Mouse (Mus musculus): ENCODE data around the gene Atp8b2. TPM values are rescaled to one million over a fixed set of nuclear protein-coding genes. Genes with fewer than 3 reads are reported as not detected.
A peak's percentile ranks its signal among the peaks of the same experiment; 100 is the strongest.

The Atp8b2 gene
- polyA plus RNA-seq, 1 experiment from 2014 or later, result 11.7 TPM

DNA sequence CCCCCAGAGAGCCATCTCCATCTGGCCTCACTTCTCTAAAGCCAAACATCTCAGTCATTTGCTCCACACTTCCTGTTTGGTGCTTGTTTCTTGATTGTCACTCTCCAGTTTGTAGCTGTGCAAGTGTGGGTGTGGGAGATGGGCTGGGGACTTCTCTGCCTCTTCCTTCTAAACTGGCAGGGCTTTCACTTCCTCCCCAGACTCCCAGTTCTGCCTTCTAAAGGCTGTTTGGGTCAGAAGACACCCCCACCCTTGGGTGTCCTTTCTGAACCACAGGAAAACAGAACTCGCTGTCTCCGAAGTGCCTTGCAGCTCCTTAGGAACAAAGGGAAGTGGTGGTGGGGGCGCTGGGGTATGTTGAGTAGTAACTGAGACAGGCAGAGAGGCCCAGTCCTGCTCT lies 52.1 kb downstream of the Atp8b2 start:
- WGBS, result 88% methylated on average over 3 of the region's 3 CpGs
- Histone ChIP-seq H3K36me3 (ENCODE audit: insufficient read depth, low read length) (no peaks in the 10 kb centered on the region), H3K4me1 (ENCODE audit: insufficient read depth, low read length) (peaks cover 12% of the 10 kb centered on the region), H3K27me3 (ENCODE audit: insufficient read depth, low read length) (peaks cover 18% of the 10 kb centered on the region), H3K27ac (ENCODE audit: low read length) (no peak overlapping the region), H3K4me2 (replicated peaks; ENCODE audit: low read depth, low read length) (no peak overlapping the region), H3K9ac (replicated peaks; ENCODE audit: low read length) (no peak overlapping the region), H3K9me3 (ENCODE audit: low read length) (no peaks in the 10 kb centered on the region), H3K4me3 (ENCODE audit: low read length) (no peak overlapping the region)
- no peak for ATAC-seq (ENCODE audit: low FRiP score, low TSS enrichment)

DNA sequence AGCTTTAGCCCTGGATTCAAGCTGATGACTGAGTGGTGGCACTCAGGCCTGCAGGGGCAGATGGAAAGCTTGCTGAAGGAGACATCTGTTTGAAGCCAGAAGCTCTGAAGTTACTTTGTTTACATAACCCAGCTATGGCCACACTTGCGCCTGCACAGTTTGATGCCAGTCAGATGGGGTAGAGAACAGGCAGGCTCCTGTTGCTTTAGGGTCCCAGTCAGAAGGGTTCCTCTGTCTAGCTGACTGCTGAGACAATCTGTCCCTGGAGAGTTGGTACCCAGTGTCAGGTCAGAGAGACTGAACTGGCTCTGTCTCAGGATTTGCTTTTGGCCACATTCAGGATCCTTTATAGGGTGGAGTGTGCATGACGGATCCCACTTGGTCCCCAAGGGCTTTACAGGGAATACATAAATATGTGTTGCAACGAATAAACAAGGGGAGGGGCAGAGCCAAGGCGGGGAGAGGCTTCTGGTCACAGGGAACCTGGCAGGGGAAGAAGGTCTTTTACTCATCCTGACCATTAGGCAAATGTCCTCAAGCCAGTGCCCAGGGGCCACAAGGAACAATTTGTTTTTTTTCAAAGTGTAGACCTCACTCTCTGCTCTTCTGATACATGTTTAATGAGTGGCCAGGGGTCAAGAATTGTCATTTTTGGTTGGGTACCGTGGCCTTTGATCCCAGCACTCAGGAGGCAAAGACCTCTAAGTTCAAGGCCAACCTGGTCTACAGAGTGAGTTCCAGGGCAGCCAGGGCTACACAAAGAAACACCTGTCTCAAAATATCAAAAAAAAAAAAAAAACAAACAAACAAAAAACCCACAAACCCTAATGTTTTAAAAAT lies 53.4 kb downstream of the Atp8b2 start:
- H3K4me1 ChIP-seq (ENCODE audit: insufficient read depth, low read length), result peaks cover 12% of the 10 kb centered on the region
- no peaks in the 10 kb centered on the region for H3K9me3 ChIP-seq (ENCODE audit: low read length)
- no peak overlapping the region for H3K4me3 ChIP-seq (ENCODE audit: low read length)
- no peak overlapping the region for H3K4me2 ChIP-seq (replicated peaks; ENCODE audit: low read depth, low read length)
- H3K27me3 ChIP-seq (ENCODE audit: insufficient read depth, low read length), result peaks cover 18% of the 10 kb centered on the region
- H3K9ac ChIP-seq (replicated peaks; ENCODE audit: low read length), result no peak overlapping the region
- 51% methylated on average over 5 of the region's 5 CpGs for WGBS
- H3K36me3 ChIP-seq (ENCODE audit: insufficient read depth, low read length), result no peaks in the 10 kb centered on the region
- no peak overlapping the region for H3K27ac ChIP-seq (ENCODE audit: low read length)
- no peak for ATAC-seq (ENCODE audit: low FRiP score, low TSS enrichment)

DNA sequence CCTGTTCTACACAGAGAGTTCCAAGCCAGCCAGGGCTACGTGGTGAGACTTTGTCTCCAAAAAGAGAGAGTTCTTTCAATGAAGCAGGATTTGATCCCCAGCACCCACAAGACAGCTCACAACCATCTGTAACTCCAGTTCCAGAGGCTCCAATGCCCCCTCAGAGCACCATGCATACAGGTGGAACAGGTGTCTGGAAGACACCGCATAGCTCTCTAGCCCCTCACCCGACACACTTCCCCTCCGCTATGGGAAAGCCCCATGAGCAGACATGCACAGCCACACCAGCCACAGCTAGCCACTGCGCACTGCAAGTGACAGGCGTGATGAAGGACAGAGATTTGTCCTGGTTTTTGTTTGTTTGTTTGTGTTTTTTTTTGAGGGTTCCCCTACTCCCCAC lies 54.5 kb downstream of the Atp8b2 start:
- Histone ChIP-seq H3K4me2 (replicated peaks; ENCODE audit: low read depth, low read length) (no peak overlapping the region), H3K27me3 (ENCODE audit: insufficient read depth, low read length) (peaks cover 9% of the 10 kb centered on the region), H3K9ac (replicated peaks; ENCODE audit: low read length) (no peak overlapping the region), H3K9me3 (ENCODE audit: low read length) (no peaks in the 10 kb centered on the region), H3K36me3 (ENCODE audit: insufficient read depth, low read length) (no peaks in the 10 kb centered on the region), H3K4me3 (ENCODE audit: low read length) (no peak overlapping the region), H3K4me1 (ENCODE audit: insufficient read depth, low read length) (peaks cover 12% of the 10 kb centered on the region), H3K27ac (ENCODE audit: low read length) (no peak overlapping the region)
- ATAC-seq (ENCODE audit: low FRiP score, low TSS enrichment), result no peak
- WGBS, result 94% methylated on average over 6 of the region's 6 CpGs

DNA sequence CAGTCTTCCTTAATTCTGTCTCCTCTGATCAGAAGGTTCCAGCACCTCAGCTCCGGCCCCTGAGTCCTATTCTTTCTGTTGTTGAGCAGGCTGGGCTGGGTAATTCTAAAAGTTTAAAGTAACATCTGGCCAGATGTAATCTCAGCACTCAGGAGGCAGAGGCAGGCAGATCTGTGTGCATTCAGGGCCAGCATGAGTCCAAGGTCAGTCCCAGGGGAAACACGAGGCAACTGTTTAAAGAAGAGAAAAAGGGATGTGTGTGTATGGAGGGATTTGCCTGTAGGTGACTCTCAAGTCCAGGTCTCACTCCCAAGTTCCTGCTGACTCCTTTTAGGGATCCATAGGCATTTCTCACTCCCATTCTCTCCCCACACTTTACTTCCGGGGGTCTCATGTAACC lies 55.5 kb downstream of the Atp8b2 start:
- Histone ChIP-seq H3K9me3 (ENCODE audit: low read length) (no peaks in the 10 kb centered on the region), H3K27ac (ENCODE audit: low read length) (no peak overlapping the region), H3K4me2 (replicated peaks; ENCODE audit: low read depth, low read length) (no peak overlapping the region), H3K36me3 (ENCODE audit: insufficient read depth, low read length) (no peaks in the 10 kb centered on the region), H3K4me3 (ENCODE audit: low read length) (no peak overlapping the region), H3K27me3 (ENCODE audit: insufficient read depth, low read length) (peaks cover 6% of the 10 kb centered on the region), H3K4me1 (ENCODE audit: insufficient read depth, low read length) (peaks cover 6% of the 10 kb centered on the region), H3K9ac (replicated peaks; ENCODE audit: low read length) (no peak overlapping the region)
- no peak for ATAC-seq (ENCODE audit: low FRiP score, low TSS enrichment)
- WGBS, result 87% methylated on average over 3 of the region's 3 CpGs

DNA sequence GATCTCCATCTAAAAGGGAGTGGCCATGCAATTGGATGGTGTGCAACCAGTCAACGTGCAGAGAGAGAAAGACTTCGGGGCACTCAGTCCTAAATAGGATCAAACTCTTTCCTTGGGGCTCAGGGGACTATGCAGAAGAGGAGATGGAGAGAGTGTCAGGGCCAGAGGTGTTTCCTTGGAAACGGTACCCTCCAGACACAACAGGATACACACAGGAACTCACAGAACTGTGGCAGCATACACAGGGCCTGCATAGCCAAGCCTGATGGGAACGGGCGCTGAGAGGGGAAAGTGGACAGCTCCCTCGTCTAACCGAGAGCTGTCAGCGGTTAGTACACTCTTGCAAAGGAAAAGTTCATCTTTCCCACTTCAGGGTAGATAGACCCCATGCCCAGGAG lies 63.8 kb downstream of the Atp8b2 start:
- H3K9me3 ChIP-seq (ENCODE audit: low read length), result no peaks in the 10 kb centered on the region
- no peak overlapping the region for H3K4me2 ChIP-seq (replicated peaks; ENCODE audit: low read depth, low read length)
- no peaks in the 10 kb centered on the region for H3K27me3 ChIP-seq (ENCODE audit: insufficient read depth, low read length)
- no peak for ATAC-seq (ENCODE audit: low FRiP score, low TSS enrichment)
- peak overlapping the region; percentile 52; the same call in 1 of the 2 replicates for H3K27ac ChIP-seq (ENCODE audit: low read length)
- 62% methylated on average over 8 of the region's 8 CpGs for WGBS
- H3K4me3 ChIP-seq (ENCODE audit: low read length), result no peak overlapping the region
- H3K4me1 ChIP-seq (ENCODE audit: insufficient read depth, low read length), result peaks cover 19% of the 10 kb centered on the region
- H3K9ac ChIP-seq (replicated peaks; ENCODE audit: low read length), result no peak overlapping the region
- H3K36me3 ChIP-seq (ENCODE audit: insufficient read depth, low read length), result no peaks in the 10 kb centered on the region

DNA sequence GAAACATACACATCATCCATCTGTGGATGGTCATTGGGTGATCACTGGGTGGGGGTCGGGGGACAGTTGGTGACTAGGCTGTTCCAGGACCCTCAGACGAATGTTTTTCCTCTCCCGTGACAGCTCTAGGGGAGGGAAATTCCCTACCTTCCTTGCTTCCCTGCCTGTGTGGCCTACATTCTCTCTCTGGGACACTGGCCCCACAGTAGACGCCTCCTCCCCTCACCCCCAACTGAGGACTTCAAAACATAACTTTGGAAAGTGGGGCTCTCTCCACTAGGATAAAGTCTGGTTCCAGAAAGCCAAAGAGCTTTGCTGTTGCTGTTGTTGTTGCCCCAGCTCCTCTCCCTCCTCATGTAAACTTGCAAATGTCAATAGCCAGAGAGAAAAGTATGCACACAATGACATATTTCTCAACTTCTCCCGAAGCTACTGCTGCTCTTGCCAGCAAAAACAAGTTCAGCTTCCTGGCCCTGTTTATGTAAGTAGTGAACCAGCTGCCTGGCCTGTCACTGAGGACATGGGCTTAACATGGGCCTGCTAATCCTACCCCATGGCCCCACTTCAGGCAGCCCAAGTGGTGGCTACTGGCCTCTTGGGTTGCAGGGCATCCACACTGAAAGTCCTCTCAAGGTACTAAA lies 64.3 kb downstream of the Atp8b2 start:
- H3K36me3 ChIP-seq (ENCODE audit: insufficient read depth, low read length), result no peaks in the 10 kb centered on the region
- no peak overlapping the region for H3K4me3 ChIP-seq (ENCODE audit: low read length)
- H3K27me3 ChIP-seq (ENCODE audit: insufficient read depth, low read length), result no peaks in the 10 kb centered on the region
- no peak overlapping the region for H3K9ac ChIP-seq (replicated peaks; ENCODE audit: low read length)
- H3K4me2 ChIP-seq (replicated peaks; ENCODE audit: low read depth, low read length), result no peak overlapping the region
- ATAC-seq (ENCODE audit: low FRiP score, low TSS enrichment), result peak; percentile 68
- peaks cover 19% of the 10 kb centered on the region for H3K4me1 ChIP-seq (ENCODE audit: insufficient read depth, low read length)
- no peaks in the 10 kb centered on the region for H3K9me3 ChIP-seq (ENCODE audit: low read length)
- WGBS, result 48% methylated on average over 5 of the region's 5 CpGs
- peak overlapping the region; percentile 52 for H3K27ac ChIP-seq (ENCODE audit: low read length)

DNA sequence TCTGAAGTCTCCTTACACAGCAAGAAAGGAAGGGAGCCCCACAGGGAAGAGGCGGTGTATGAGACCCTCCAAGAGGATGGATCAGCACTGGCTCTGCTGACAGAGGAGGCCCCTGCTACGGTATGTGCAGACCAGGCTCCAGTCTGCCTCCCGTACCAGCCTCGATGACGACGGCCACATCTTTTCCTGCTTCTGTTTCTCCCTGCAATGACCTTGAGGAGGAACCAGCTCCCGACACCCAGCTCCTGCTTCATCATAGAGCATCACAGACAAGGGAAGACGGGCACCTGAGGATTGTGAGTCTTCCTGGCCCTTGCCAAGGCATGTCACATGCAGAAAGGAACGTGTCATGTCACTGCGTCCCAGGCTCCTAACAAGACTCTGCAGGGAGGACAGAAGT lies 65.3 kb downstream of the Atp8b2 start:
- ATAC-seq (ENCODE audit: low FRiP score, low TSS enrichment), result no peak
- Histone ChIP-seq H3K4me1 (ENCODE audit: insufficient read depth, low read length) (peaks cover 19% of the 10 kb centered on the region), H3K9ac (replicated peaks; ENCODE audit: low read length) (no peak overlapping the region), H3K27ac (ENCODE audit: low read length) (no peak overlapping the region), H3K27me3 (ENCODE audit: insufficient read depth, low read length) (no peaks in the 10 kb centered on the region), H3K36me3 (ENCODE audit: insufficient read depth, low read length) (no peaks in the 10 kb centered on the region), H3K4me2 (replicated peaks; ENCODE audit: low read depth, low read length) (no peak overlapping the region), H3K4me3 (ENCODE audit: low read length) (no peak overlapping the region), H3K9me3 (ENCODE audit: low read length) (no peaks in the 10 kb centered on the region)
- WGBS, result 76% methylated on average over 10 of the region's 10 CpGs

DNA sequence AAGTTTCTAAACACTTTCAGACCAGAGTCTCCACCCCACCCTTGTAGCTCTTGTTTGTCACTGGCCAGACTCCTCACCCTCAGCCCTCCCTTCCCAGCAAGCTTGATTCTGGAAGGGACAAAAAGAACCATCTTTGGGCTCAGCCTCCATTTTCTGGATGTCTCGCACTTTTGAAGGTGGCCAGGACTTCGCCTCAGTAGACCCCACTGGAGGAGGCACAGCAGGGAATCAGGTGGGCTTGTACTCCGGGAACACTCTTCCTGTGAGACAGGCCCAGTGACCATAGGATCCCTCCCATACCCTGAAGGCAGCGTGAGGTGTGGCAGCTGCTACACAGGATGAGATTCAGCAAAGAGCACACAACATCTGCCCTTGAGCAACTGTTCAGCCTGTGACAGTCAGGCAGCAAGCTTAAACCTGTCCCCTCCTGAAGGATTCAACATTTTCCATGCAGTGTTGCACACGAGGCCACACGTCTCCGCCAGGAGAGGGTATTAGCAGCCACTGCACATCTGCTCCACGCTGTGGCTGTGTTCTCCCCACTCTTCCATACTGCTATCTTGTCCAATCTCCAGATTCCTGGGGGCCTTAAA lies 66.0 kb downstream of the Atp8b2 start:
- Histone ChIP-seq H3K4me2 (replicated peaks; ENCODE audit: low read depth, low read length) (no peak overlapping the region), H3K36me3 (ENCODE audit: insufficient read depth, low read length) (no peaks in the 10 kb centered on the region), H3K4me3 (ENCODE audit: low read length) (no peak overlapping the region), H3K27me3 (ENCODE audit: insufficient read depth, low read length) (no peaks in the 10 kb centered on the region), H3K4me1 (ENCODE audit: insufficient read depth, low read length) (peaks cover 19% of the 10 kb centered on the region), H3K9me3 (ENCODE audit: low read length) (no peaks in the 10 kb centered on the region), H3K27ac (ENCODE audit: low read length) (no peak overlapping the region), H3K9ac (replicated peaks; ENCODE audit: low read length) (no peak overlapping the region)
- no peak for ATAC-seq (ENCODE audit: low FRiP score, low TSS enrichment)
- WGBS, result 71% methylated on average over 8 of the region's 8 CpGs

DNA sequence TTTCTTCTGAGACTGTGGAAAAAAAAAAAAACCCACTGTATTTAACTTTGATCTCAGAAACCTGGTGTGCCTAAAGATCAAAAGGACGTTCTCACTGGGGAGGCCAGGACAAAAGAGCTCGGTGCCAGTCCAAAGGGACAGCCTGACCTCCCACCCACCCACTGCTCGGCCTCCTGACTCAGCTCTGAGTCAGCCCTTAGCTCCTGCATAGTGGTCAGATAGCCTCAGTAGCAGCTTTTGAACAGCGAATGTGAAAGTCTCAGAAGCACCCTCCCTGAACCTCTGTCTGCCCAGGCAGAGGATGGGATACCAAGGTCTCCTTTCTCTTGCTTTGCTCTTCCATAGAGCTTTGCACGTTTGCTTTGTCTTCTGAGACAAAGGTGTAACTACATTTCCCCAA lies 66.7 kb downstream of the Atp8b2 start:
- Histone ChIP-seq H3K4me3 (ENCODE audit: low read length) (no peak overlapping the region), H3K27me3 (ENCODE audit: insufficient read depth, low read length) (no peaks in the 10 kb centered on the region), H3K9me3 (ENCODE audit: low read length) (no peaks in the 10 kb centered on the region), H3K27ac (ENCODE audit: low read length) (no peak overlapping the region), H3K4me1 (ENCODE audit: insufficient read depth, low read length) (peaks cover 19% of the 10 kb centered on the region), H3K4me2 (replicated peaks; ENCODE audit: low read depth, low read length) (no peak overlapping the region), H3K9ac (replicated peaks; ENCODE audit: low read length) (no peak overlapping the region), H3K36me3 (ENCODE audit: insufficient read depth, low read length) (no peaks in the 10 kb centered on the region)
- whole genome bisulfite sequencing, result 28% methylated on average over 5 of the region's 5 CpGs
- ATAC-seq (ENCODE audit: low FRiP score, low TSS enrichment), result no peak
